Mouse (Mus musculus): ENCODE measurements around the gene Zfp398.

The Zfp398 gene

GRCm38 (mm10) chr6:47899416-47899815 is 64.0 kb downstream of the Zfp398 start:
- no peak for DNase-seq (ENCODE audit: low spot score in 2 of 2)

- DNase-seq (ENCODE audit: low spot score in 2 of 2): no peak
Measured at GRCm38 (mm10) chr6:47903587-47903986, 68.1 kb downstream of the Zfp398 start.

- no peak for DNase-seq (ENCODE audit: low spot score in 2 of 2)
Measured at GRCm38 (mm10) chr6:47904361-47904760, 68.9 kb downstream of the Zfp398 start.

GRCm38 (mm10) chr6:47904917-47905695 is 69.6 kb downstream of the Zfp398 start:
- DNase-seq (ENCODE audit: low spot score in 2 of 2): no peak

GRCm38 (mm10) chr6:47906326-47906725 is 70.9 kb downstream of the Zfp398 start:
- DNase-seq (ENCODE audit: low spot score in 2 of 2): no peak

GRCm38 (mm10) chr6:47909007-47909406 is 73.5 kb downstream of the Zfp398 start:
- no peak for DNase-seq (ENCODE audit: low spot score in 2 of 2)

- no peak for DNase-seq (ENCODE audit: low spot score in 2 of 2)
Measured at GRCm38 (mm10) chr6:47911650-47912049, 76.2 kb downstream of the Zfp398 start.

- DNase-seq (ENCODE audit: low spot score in 2 of 2): no peak
Measured at GRCm38 (mm10) chr6:47912991-47913390, 77.5 kb downstream of the Zfp398 start.

GRCm38 (mm10) chr6:47917051-47917450 is 81.6 kb downstream of the Zfp398 start:
- DNase-seq (ENCODE audit: low spot score in 2 of 2): no peak

GRCm38 (mm10) chr6:47918768-47919274 is 83.4 kb downstream of the Zfp398 start:
- DNase-seq (ENCODE audit: low spot score in 2 of 2): no peak

- DNase-seq (ENCODE audit: low spot score in 2 of 2): no peak
Measured at GRCm38 (mm10) chr6:47919646-47920446, 84.4 kb downstream of the Zfp398 start.

GRCm38 (mm10) chr6:47920447-47921340 is 85.2 kb downstream of the Zfp398 start, which contains the start of gene Zfp212:
TSS of gene Zfp212 (plus strand) at chr6:47920476.
- DNase-seq (ENCODE audit: low spot score in 2 of 2): peak; percentile 86 to 87
